Mouse (Mus musculus) hindbrain, embryonic 16.5 days (tissue): ENCODE results near the gene Gm16368. TPM values are rescaled to one million over a fixed set of nuclear protein-coding genes. Genes with fewer than 3 reads are reported as not detected.
"Not testable (repeated sequence)": the region's sequence is repeated elsewhere in the genome, so short reads cannot be mapped to it uniquely, and the experiment has no call there.

ENCODE experiments used
- ATAC-seq: fragments of 200-750 bp; cut with Nextera tagmentation; 2 replicates; pipeline ENCODE4 v1.8.0; 2017; ENCODE audit warnings: moderate TSS enrichment, moderate library complexity
- H3K27ac ChIP-seq: fragments of 300-500 bp; sonication (generic); 2 replicates; pipeline ENCODE4 v1.5.1; 2014; ENCODE audit warnings: low read depth, mild to moderate bottlenecking, control low read depth, low read length, moderate library complexity
- H3K27me3 ChIP-seq: fragments of 300-500 bp; sonication (generic); replicated peaks from 2 replicates; pipeline ENCODE4 v1.6.1; 2014; ENCODE audit warnings: low read length; ENCODE audit not compliant: control insufficient read depth, insufficient read depth
- H3K36me3 ChIP-seq: fragments of 300-500 bp; sonication (generic); 2 replicates; pipeline ENCODE4 v1.6.1; 2014; ENCODE audit warnings: mild to moderate bottlenecking, low read length, moderate library complexity, mixed read lengths; ENCODE audit not compliant: control insufficient read depth, insufficient read depth
- H3K4me1 ChIP-seq: fragments of 300-500 bp; sonication (generic); 2 replicates; pipeline ENCODE4 v1.6.1; 2014; ENCODE audit warnings: low read depth, low read length; ENCODE audit not compliant: control insufficient read depth, insufficient read depth
- H3K4me2 ChIP-seq: fragments of 300-500 bp; sonication (generic); 2 replicates; pipeline ENCODE4 v1.6.1; 2014; ENCODE audit warnings: mild to moderate bottlenecking, low read length, control low read depth, moderate library complexity
- H3K4me3 ChIP-seq: fragments of 300-500 bp; sonication (generic); 2 replicates; pipeline ENCODE4 v1.5.1; 2014; ENCODE audit warnings: mild to moderate bottlenecking, low read length, control low read depth, moderate library complexity
- H3K9ac ChIP-seq: fragments of 300-500 bp; sonication (generic); 2 replicates; pipeline ENCODE4 v1.6.1; 2014; ENCODE audit warnings: low read depth, mild to moderate bottlenecking, control low read depth, low read length, moderate library complexity
- H3K9me3 ChIP-seq: fragments of 300-500 bp; sonication (generic); 2 replicates; pipeline ENCODE4 v1.6.1; 2014; ENCODE audit warnings: mild to moderate bottlenecking, low read length, moderate library complexity; ENCODE audit not compliant: control insufficient read depth
- WGBS: fragments of 180-500 bp; shearing (Covaris S2); extraction: QIAGEN DNeasy Blood & Tissue Kit; methylation state at CpG from one replicate; pipeline ENCODE4 v1.1.7; 2014; 5-methylcytosine and 5-hydroxymethylcytosine counted together
- polyA plus RNA-seq: library from polyadenylated mRNA; unstranded; fragments of >200 nt; fragmentation: Nextera tagmentation; extraction: Ambion mirVana; gene quantifications from 2 replicates; pipeline ENCODE4 v1.2.1, GENCODE M21; 2015

Gene Gm16368
- not detected in 2 replicates for polyA plus RNA-seq

DNA sequence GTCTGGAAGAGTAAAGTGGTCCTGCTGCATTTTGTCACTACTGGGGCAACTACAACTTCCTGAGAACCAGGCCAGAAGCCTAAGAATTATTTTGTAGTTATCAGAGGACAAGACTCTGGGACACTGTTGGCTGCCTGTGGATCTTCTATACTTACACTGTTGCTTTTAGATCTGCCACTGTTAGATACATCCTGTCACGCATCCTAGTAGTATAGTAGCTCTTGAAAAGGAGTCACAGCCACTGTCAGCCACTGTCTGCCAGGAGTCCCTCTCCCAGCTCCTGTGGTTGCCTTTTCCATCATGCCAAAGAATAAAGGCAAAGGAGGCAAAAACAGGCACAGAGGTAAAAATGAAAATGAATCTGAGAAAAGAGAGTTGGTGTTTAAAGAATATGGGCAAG lies at the start of gene Gm16368:
TSS of gene Gm16368 (plus strand) at position 301 of the 400 bp plus-strand sequence.
- not testable (repeated sequence) for ATAC-seq

GRCm38 (mm10) chr12:88039062-88039461 lies 44.4 kb upstream of the Gm16368 start:
- H3K9me3 ChIP-seq, H3K4me2 ChIP-seq, H3K27ac ChIP-seq, H3K36me3 ChIP-seq, H3K9ac ChIP-seq, H3K4me1 ChIP-seq, ATAC-seq, H3K4me3 ChIP-seq, H3K27me3 ChIP-seq: not testable (repeated sequence)

More for the DNA sequence above, at the start of gene Gm16368:
- H3K9ac ChIP-seq, H3K4me1 ChIP-seq, H3K9me3 ChIP-seq, H3K4me2 ChIP-seq, H3K27ac ChIP-seq, H3K36me3 ChIP-seq, H3K4me3 ChIP-seq, H3K27me3 ChIP-seq: not testable (repeated sequence)
- 88% methylated on average over 1 of the region's 1 CpGs for WGBS

DNA sequence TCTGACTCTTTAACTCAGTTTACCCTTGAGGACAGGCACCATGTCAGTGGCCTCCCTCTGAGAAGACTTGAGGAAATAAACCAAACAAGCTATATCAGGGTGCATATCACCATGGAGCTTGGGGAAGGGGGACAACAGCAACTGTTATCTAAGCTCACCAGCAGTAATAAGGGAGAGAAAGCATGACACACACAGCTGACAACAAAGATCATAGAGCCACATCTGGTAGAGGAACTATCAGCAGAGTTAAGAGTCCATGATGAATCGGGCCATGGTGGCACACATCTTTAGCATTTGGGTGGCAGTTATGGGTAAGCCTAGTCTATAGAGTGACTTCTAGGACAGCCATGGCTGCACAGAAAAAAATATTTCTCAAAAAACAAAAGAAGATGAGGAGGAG lies 43.8 kb upstream of the Gm16368 start:
- H3K9me3 ChIP-seq, ATAC-seq, H3K27ac ChIP-seq, H3K4me2 ChIP-seq, H3K4me1 ChIP-seq, H3K9ac ChIP-seq, H3K36me3 ChIP-seq, H3K4me3 ChIP-seq, H3K27me3 ChIP-seq: not testable (repeated sequence)
- 95% methylated on average over 1 of the region's 1 CpGs for WGBS

- not testable (repeated sequence) for H3K9ac ChIP-seq, ATAC-seq, H3K4me3 ChIP-seq, H3K9me3 ChIP-seq, H3K4me2 ChIP-seq, H3K36me3 ChIP-seq, H3K27me3 ChIP-seq, H3K27ac ChIP-seq, H3K4me1 ChIP-seq
- 40% methylated on average over 1 of the region's 1 CpGs for WGBS
Observed at GRCm38 (mm10) chr12:88045226-88045625, 38.3 kb upstream of the Gm16368 start.

Other genes with a start within 250 kb of the Gm16368 start
- gene Gm2001, start 241.4 kb upstream of the Gm16368 start, polyA plus RNA-seq, result not detected in 2 replicates
- gene Gm2016, start 209.6 kb upstream of the Gm16368 start, polyA plus RNA-seq, result not detected in 2 replicates
- gene Gm2022, start 188.3 kb upstream of the Gm16368 start, polyA plus RNA-seq, result not detected in 2 replicates
- not detected in 2 replicates for gene Gm2035, start 163.8 kb upstream of the Gm16368 start, polyA plus RNA-seq
- not detected in 2 replicates for gene Gm2042, start 129.6 kb upstream of the Gm16368 start, polyA plus RNA-seq
- not detected in 2 replicates for gene Gm2075, start 71.8 kb upstream of the Gm16368 start, polyA plus RNA-seq
- not detected in 2 replicates for gene Gm6803, start 64.9 kb upstream of the Gm16368 start, polyA plus RNA-seq
- gene Gm2056, start 56.7 kb upstream of the Gm16368 start, polyA plus RNA-seq, result not detected in 2 replicates
- gene Gm10436, start 98.4 kb downstream of the Gm16368 start, polyA plus RNA-seq, result not detected in 2 replicates
- not detected in 2 replicates for gene Gm8332, start 166.4 kb downstream of the Gm16368 start, polyA plus RNA-seq
- not detected in 2 replicates for gene Gm5662, start 190.8 kb downstream of the Gm16368 start, polyA plus RNA-seq
- gene Gm5039, start 240.3 kb downstream of the Gm16368 start, polyA plus RNA-seq, result not detected in 2 replicates